Mouse (Mus musculus) lung, embryonic 15.5 days (tissue): ENCODE data around the gene Ipo5. TPM values are rescaled to one million over a fixed set of nuclear protein-coding genes. Genes with fewer than 3 reads are reported as not detected.

Source experiments
- ATAC-seq: fragments of 200-750 bp; cut with Nextera tagmentation; 2 replicates; pipeline ENCODE4 v1.8.0; 2017; ENCODE audit warnings: moderate number of reproducible peaks, borderline replicate concordance; ENCODE audit not compliant: low FRiP score, low TSS enrichment; ENCODE audit errors: extremely low read depth
- H3K27ac ChIP-seq: fragments of 300-500 bp; sonication (generic); 2 replicates; pipeline ENCODE4 v1.5.1; 2015; ENCODE audit warnings: moderate library complexity, mild to moderate bottlenecking, inconsistent platforms
- H3K27me3 ChIP-seq: fragments of 300-500 bp; sonication (generic); 2 replicates; pipeline ENCODE4 v1.6.1; 2015; ENCODE audit warnings: inconsistent platforms
- H3K36me3 ChIP-seq: fragments of 300-500 bp; sonication (generic); 2 replicates; pipeline ENCODE4 v1.6.1; 2015; ENCODE audit warnings: inconsistent platforms
- H3K4me1 ChIP-seq: fragments of 300-500 bp; sonication (generic); 2 replicates; pipeline ENCODE4 v1.6.1; 2015; ENCODE audit warnings: inconsistent platforms
- H3K4me2 ChIP-seq: fragments of 300-500 bp; sonication (generic); 2 replicates; pipeline ENCODE4 v1.6.1; 2015; ENCODE audit warnings: inconsistent platforms, mild to moderate bottlenecking, moderate library complexity
- H3K4me3 ChIP-seq: fragments of 300-500 bp; sonication (generic); 2 replicates; pipeline ENCODE4 v1.5.1; 2015; ENCODE audit warnings: mild to moderate bottlenecking, inconsistent platforms
- H3K9ac ChIP-seq: fragments of 300-500 bp; sonication (generic); 2 replicates; pipeline ENCODE4 v1.6.1; 2015; ENCODE audit warnings: inconsistent platforms
- H3K9me3 ChIP-seq: fragments of 300-500 bp; sonication (generic); 2 replicates; pipeline ENCODE4 v1.6.1; 2016; ENCODE audit warnings: inconsistent platforms
- WGBS: fragments of 180-500 bp; shearing (Covaris S2); methylation state at CpG from one replicate; pipeline ENCODE4 v1.1.7; 2015; 5-methylcytosine and 5-hydroxymethylcytosine counted together
- polyA plus RNA-seq: library from polyadenylated mRNA; unstranded; fragments of >200 nt; fragmentation: Nextera tagmentation; extraction: Ambion mirVana; gene quantifications from 2 replicates; pipeline ENCODE4 v1.2.1, GENCODE M21; 2015

Gene Ipo5
- polyA plus RNA-seq, 1 experiment from 2014 or later = 89.8 TPM

DNA sequence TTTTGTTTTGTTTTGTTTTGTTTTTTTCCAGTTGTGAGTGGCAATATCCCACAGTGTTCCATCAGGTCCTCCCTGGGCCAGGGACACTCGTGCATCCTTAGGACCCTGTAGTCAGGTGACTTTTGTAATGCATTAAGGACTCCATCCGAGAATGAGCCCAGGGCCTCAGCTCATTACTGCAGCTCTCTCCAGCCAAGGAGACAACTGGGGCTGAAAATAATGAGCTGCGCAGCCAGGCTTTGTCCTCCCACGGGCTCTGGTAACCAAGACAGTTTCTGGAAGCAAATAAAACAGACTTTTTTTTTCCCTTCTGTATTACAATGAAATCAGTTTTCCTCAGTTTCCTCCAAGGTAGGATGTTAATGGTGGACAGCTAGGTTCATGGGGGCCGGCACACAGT is 50.0 kb downstream of the Ipo5 start:
- Histone ChIP-seq H3K36me3 (no peaks in the 10 kb centered on the region), H3K27me3 (no peaks in the 10 kb centered on the region), H3K4me1 (no peaks in the 10 kb centered on the region), H3K9me3 (no peaks in the 10 kb centered on the region), H3K27ac (no peak overlapping the region), H3K4me3 (no peak overlapping the region), H3K9ac (no peak overlapping the region), H3K4me2 (no peak overlapping the region)
- no peak for ATAC-seq
- WGBS = 57% methylated on average over 5 of the region's 5 CpGs

DNA sequence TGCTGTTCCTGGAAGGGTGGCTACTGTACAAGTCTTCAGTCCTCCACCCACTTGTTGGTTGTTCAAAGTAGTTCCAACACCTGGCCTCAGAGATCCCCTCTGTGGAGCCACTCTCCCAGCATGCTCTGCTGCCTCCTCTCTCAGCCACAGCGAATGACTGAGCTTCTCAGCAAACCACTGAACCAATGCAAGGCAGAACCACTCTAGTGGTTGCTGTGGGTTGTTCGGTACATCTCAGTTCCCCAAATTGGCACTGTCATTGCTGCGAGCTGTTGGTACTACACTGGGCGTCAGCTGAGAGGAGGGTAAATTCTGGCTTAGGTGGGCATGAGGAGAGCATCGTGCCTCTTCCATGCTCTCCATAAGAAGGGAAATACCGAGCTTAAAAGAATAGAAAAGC is 56.0 kb downstream of the Ipo5 start:
- Histone ChIP-seq H3K36me3 (no peaks in the 10 kb centered on the region), H3K4me3 (no peak overlapping the region), H3K4me1 (no peaks in the 10 kb centered on the region), H3K27ac (no peak overlapping the region), H3K27me3 (no peaks in the 10 kb centered on the region), H3K9ac (no peak overlapping the region), H3K9me3 (no peaks in the 10 kb centered on the region), H3K4me2 (no peak overlapping the region)
- WGBS = 83% methylated on average over 6 of the region's 6 CpGs
- ATAC-seq = no peak

DNA sequence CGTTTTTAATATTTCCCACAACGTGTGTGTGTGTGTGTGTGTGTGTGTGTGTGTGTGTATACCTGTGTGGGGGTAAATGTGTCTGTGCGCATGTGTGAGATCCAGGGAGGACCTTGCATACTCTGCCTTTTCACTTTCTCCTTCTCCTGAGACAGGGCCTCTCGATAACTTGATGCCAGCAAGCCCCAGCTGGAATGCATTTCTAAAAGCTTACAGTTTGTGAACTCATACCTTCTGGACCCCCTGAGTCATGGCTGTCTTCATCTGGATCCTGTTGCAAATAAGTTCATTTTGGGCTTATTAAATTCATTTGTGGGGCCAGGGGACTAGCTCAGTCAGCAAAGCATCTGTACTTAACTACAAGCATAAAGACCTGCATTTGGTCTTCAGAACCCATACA is 57.7 kb downstream of the Ipo5 start:
- ATAC-seq = no peak
- Histone ChIP-seq H3K4me2 (no peak overlapping the region), H3K9ac (no peak overlapping the region), H3K27ac (no peak overlapping the region), H3K27me3 (no peaks in the 10 kb centered on the region), H3K9me3 (no peaks in the 10 kb centered on the region), H3K4me3 (no peak overlapping the region), H3K36me3 (no peaks in the 10 kb centered on the region), H3K4me1 (no peaks in the 10 kb centered on the region)
- 81% methylated on average over 4 of the region's 4 CpGs for WGBS

DNA sequence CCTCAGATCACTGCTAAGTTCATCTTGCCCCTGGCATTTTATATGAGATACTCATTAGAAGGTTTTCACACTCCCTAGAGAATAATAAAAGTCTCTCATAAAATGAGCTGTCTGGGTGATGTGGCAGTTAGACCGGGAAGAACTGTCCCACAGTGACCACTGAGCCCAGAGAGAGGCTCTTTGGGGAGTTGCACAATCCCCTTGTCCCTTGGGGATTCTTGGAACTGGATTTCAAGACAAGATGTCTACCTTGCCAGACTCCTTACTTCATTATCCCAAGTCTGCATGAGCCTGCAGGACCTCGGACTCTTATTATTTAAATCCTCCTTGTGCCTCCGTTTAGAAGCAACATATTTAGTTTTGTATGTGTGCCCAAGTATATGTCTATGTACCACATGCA is 58.6 kb downstream of the Ipo5 start:
- WGBS = 82% methylated on average over 3 of the region's 3 CpGs
- Histone ChIP-seq H3K4me3 (no peak overlapping the region), H3K36me3 (no peaks in the 10 kb centered on the region), H3K4me2 (no peak overlapping the region), H3K9ac (no peak overlapping the region), H3K4me1 (no peaks in the 10 kb centered on the region), H3K27ac (no peak overlapping the region), H3K9me3 (no peaks in the 10 kb centered on the region), H3K27me3 (no peaks in the 10 kb centered on the region)
- ATAC-seq = no peak

DNA sequence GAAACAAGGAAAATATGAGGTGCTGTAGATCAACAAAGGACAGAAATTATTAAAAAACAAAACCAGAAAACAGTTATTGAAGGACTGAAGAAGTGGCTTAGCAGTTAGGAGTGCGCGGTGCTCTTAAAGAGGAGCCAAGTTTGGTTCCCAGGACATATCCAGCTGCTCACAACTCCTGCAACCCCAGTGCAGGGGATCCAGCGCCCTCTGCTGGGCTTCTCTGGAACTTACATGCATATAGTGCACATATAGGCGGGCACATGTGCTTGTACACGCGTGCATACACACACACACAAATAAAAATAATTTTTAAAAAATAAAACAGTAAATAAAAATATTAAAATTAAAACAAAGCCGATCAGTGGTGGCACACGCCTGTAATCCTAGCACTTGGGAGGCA is 59.6 kb downstream of the Ipo5 start:
- no peaks in the 10 kb centered on the region for H3K36me3 ChIP-seq
- WGBS = 79% methylated on average over 8 of the region's 8 CpGs
- H3K27me3 ChIP-seq = no peaks in the 10 kb centered on the region
- no peak overlapping the region for H3K4me3 ChIP-seq
- H3K27ac ChIP-seq = no peak overlapping the region
- no peak overlapping the region for H3K9ac ChIP-seq
- H3K4me2 ChIP-seq = no peak overlapping the region
- ATAC-seq = no peak
- no peaks in the 10 kb centered on the region for H3K9me3 ChIP-seq
- no peaks in the 10 kb centered on the region for H3K4me1 ChIP-seq

DNA sequence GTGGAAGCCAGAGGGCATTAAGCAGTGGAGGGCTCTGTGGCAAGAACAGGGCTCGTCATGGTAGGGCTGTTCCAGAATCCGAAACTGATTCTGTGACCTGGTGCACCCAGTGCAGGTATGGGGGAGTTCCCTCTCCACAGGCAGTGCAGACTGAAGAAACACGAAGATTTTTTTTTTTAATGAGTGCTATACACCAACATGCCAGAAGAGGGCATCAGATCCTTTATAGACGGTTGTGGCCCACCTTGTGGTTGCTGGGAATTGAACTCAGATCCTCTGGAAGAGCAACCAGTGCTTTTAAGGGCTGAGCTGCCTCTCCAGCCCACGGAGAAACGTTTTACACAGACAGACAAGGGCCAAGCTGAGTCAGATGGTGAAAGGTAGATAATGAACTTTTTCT is 60.3 kb downstream of the Ipo5 start:
- Histone ChIP-seq H3K4me1 (no peaks in the 10 kb centered on the region), H3K36me3 (no peaks in the 10 kb centered on the region), H3K4me2 (no peak overlapping the region), H3K9me3 (no peaks in the 10 kb centered on the region), H3K27me3 (no peaks in the 10 kb centered on the region), H3K4me3 (no peak overlapping the region), H3K27ac (no peak overlapping the region), H3K9ac (no peak overlapping the region)
- ATAC-seq = no peak
- WGBS = 69% methylated on average over 6 of the region's 6 CpGs

DNA sequence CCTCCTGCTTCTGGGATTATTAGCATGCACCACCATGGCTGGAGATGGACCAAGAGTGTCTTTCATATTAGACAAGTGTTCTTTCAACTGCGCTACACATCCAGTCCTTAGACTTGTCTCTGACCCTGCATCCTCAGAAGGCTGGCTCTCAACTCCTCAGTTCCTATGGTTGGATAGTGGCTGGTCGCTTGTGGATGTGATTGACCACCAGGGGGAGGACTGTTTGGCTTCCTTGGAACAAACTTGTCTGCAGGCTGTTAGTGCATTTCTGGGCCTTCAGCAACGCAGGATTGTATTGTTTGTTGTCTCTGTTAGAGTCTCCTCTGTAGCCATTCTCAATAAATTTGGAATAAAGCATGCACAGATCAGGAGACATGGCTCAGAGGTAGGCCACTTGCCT is 68.5 kb downstream of the Ipo5 start:
- H3K4me3 ChIP-seq = no peak overlapping the region
- no peak overlapping the region for H3K27ac ChIP-seq
- no peak for ATAC-seq
- WGBS = 49% methylated on average over 3 of the region's 3 CpGs
- no peak overlapping the region for H3K9ac ChIP-seq
- no peaks in the 10 kb centered on the region for H3K36me3 ChIP-seq
- no peaks in the 10 kb centered on the region for H3K27me3 ChIP-seq
- H3K9me3 ChIP-seq = no peaks in the 10 kb centered on the region
- no peaks in the 10 kb centered on the region; the same call in 1 of the 2 replicates for H3K4me1 ChIP-seq
- H3K4me2 ChIP-seq = no peak overlapping the region

DNA sequence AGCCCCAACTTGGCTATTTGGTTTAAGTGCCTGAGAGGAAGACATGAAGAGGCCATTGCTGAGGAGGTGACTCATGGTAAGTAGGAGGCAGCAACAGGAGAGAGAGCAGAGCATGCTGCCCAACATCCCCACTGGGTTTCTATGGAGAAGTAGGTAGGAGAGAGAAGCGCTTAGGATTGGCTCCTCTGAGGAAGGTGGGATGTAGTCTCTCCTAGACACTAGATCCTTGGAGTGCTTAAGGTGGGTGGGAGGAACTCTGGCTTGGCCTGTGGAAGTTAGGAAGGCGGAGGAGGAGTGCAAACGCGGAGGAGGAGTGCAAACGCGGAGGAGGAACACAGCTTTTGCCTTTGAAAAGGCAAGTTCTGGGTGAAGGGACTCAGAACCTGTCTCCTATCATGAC is 78.1 kb downstream of the Ipo5 start:
- no peaks in the 10 kb centered on the region for H3K4me1 ChIP-seq
- no peak overlapping the region for H3K27ac ChIP-seq
- no peak for ATAC-seq
- H3K9me3 ChIP-seq = no peaks in the 10 kb centered on the region
- H3K4me3 ChIP-seq = no peak overlapping the region
- H3K27me3 ChIP-seq = no peaks in the 10 kb centered on the region
- WGBS = 49% methylated on average over 6 of the region's 6 CpGs
- H3K4me2 ChIP-seq = no peak overlapping the region
- no peaks in the 10 kb centered on the region for H3K36me3 ChIP-seq
- no peak overlapping the region for H3K9ac ChIP-seq

Other genes starting within 250 kb of the Ipo5 start
- 24.1 and 25.0 TPM in 2 replicates for gene Farp1, start 124.0 kb downstream of the Ipo5 start, polyA plus RNA-seq